Comparison of ENCODE assay signal across 15 mouse cellular contexts in the genomic region with DNA sequence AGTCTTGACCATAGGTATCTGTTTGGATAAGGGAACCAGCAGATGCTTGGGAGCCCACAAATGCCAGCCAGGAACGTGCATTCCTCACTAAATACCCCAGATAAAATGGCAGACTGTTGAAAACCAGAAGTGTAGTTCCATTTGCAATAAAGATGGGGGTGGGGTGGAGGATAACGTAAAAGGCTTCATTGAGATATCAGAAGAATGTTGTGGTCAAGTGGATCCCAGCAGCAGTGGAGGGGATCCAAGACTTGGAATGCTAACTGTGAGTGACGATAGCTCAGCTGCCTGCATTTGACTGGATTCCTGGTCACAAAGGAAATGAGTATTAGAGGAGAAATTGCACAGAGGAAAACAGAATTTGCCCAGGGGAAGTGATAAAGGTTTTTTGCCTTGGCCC.
DNase-seq lines count a peak whose midpoint lies in the region; ATAC-seq lines count a peak whose summit lies in the region.
"Had no signal": no experiment of that assay in that cellular context is flagged by ENCODE, and none has a peak within 500 bp of the region (broad histone marks: within the 10 kb centered on the region; RNA-seq: fewer than 3 reads in every experiment).

No protein-coding gene starts in this region.

- 12% methylated on average over 3 of the region's 3 CpGs for WGBS in heart, embryonic 12.5 days
- 88% methylated on average over 3 of the region's 3 CpGs for WGBS in midbrain, embryonic 11.5 days

- peak overlapping the region; percentile 85 for H3K27ac ChIP-seq in heart, embryonic 12.5 days (ENCODE audit: poor library complexity, severe bottlenecking)
- no peak overlapping the region for H3K27ac ChIP-seq in midbrain, embryonic 11.5 days (ENCODE audit: low read depth, low read length)
- H3K27ac ChIP-seq: hindbrain, embryonic 12.5 days; limb, embryonic 12.5 days had no signal

- no peaks in the 10 kb centered on the region for H3K27me3 ChIP-seq in heart, embryonic 12.5 days (replicated peaks)
- no peaks in the 10 kb centered on the region for H3K27me3 ChIP-seq in midbrain, embryonic 11.5 days (ENCODE audit: control insufficient read depth, insufficient read depth, low read length)
- H3K27me3 ChIP-seq: hindbrain, embryonic 12.5 days; limb, embryonic 12.5 days had no signal

- no peaks in the 10 kb centered on the region for H3K36me3 ChIP-seq in heart, embryonic 12.5 days
- no peaks in the 10 kb centered on the region for H3K36me3 ChIP-seq in midbrain, embryonic 11.5 days (ENCODE audit: control insufficient read depth, insufficient read depth, low read length)
- H3K36me3 ChIP-seq: hindbrain, embryonic 12.5 days; limb, embryonic 12.5 days had no signal

- no peak overlapping the region for H3K9ac ChIP-seq in heart, embryonic 12.5 days
- no peak overlapping the region for H3K9ac ChIP-seq in midbrain, embryonic 11.5 days (ENCODE audit: low read length)
- H3K9ac ChIP-seq: hindbrain, embryonic 12.5 days; limb, embryonic 12.5 days; liver, postnatal 0 days had no signal

- DNase-seq in gastrocnemius, adult 18-20 months (ENCODE audit: low spot score): peak; percentile 7
- DNase-seq in gastrocnemius, adult 8-10 months (ENCODE audit: low spot score in 2 of 2): no peak
- DNase-seq in NIH3T3 (ENCODE audit: low read depth): peak; percentile 77
- peak; percentile 46 for DNase-seq in lung, postnatal 10 days
- no peak for DNase-seq in left cerebral cortex, postnatal 4 days
- no peak for DNase-seq in B cell, adult 2 months
- no peak for DNase-seq in midbrain, embryonic 11.5 days (ENCODE audit: low spot score, missing footprints)
- DNase-seq: cerebellum, adult 8-10 months; embryo, embryonic 11 days; liver, postnatal 0 days had no signal

- intact Hi-C loops in left cerebral cortex, postnatal 4 days (cut with DNase I): no loop called here

- H3K4me2 ChIP-seq in heart, embryonic 12.5 days: no peak overlapping the region
- H3K4me2 ChIP-seq in midbrain, embryonic 11.5 days: no peak overlapping the region
- H3K4me2 ChIP-seq: hindbrain, embryonic 12.5 days; limb, embryonic 12.5 days had no signal

- ATAC-seq in heart, embryonic 12.5 days (ENCODE audit: insufficient number of reproducible peaks, low FRiP score): peak; percentile 74
- ATAC-seq in midbrain, embryonic 11.5 days (ENCODE audit: low FRiP score): no peak
- ATAC-seq: activated CD4-positive, CD25-positive, alpha-beta regulatory T cell, adult 4 months; intestine, postnatal 0 days; liver, postnatal 0 days had no signal

- H3K9me3 ChIP-seq in heart, embryonic 12.5 days (replicated peaks): no peaks in the 10 kb centered on the region
- no peaks in the 10 kb centered on the region for H3K9me3 ChIP-seq in midbrain, embryonic 11.5 days (ENCODE audit: control insufficient read depth, low read length)
- H3K9me3 ChIP-seq: hindbrain, embryonic 12.5 days; limb, embryonic 12.5 days had no signal

- peaks cover 32% of the 10 kb centered on the region for H3K4me1 ChIP-seq in heart, embryonic 12.5 days (replicated peaks)
- no peaks in the 10 kb centered on the region for H3K4me1 ChIP-seq in midbrain, embryonic 11.5 days (ENCODE audit: control insufficient read depth, insufficient read depth, low read length)
- H3K4me1 ChIP-seq: hindbrain, embryonic 12.5 days had no signal

- no peak overlapping the region for H3K4me3 ChIP-seq in heart, embryonic 12.5 days
- no peak overlapping the region for H3K4me3 ChIP-seq in midbrain, embryonic 11.5 days (ENCODE audit: low read depth, low read length)
- H3K4me3 ChIP-seq: hindbrain, embryonic 12.5 days; limb, embryonic 12.5 days had no signal

Comparison
In these comparisons a context has a peak if more than half of its experiments do, and no peak if none do; other contexts are left out.
1. DNase-seq: peak in gastrocnemius, adult 18-20 months (single experiment), NIH3T3 (single experiment) and lung, postnatal 10 days (single experiment); none in gastrocnemius, adult 8-10 months (0 of 2), left cerebral cortex, postnatal 4 days (single experiment), B cell, adult 2 months (0 of 2) and midbrain, embryonic 11.5 days (single experiment).